Mouse (Mus musculus) midbrain, postnatal 0 days (tissue): ENCODE data around the gene Rfx5. TPM values are rescaled to one million over a fixed set of nuclear protein-coding genes. Genes with fewer than 3 reads are reported as not detected.
A peak's percentile ranks its signal among the peaks of the same experiment; 100 is the strongest.
"Not testable (repeated sequence)": the region's sequence is repeated elsewhere in the genome, so short reads cannot be mapped to it uniquely, and the experiment has no call there.

ENCODE experiments used
- ATAC-seq: fragments of 200-750 bp; cut with Nextera tagmentation; 2 replicates; pipeline ENCODE4 v1.8.0; 2017; ENCODE audit warnings: moderate number of reproducible peaks, mild to moderate bottlenecking, moderate TSS enrichment, moderate library complexity; ENCODE audit not compliant: low FRiP score
- DNase-seq: peaks from one replicate; pipeline ENCODE4 v3.0.0-alpha.2; 2015; ENCODE audit warnings: low spot score
- H3K27ac ChIP-seq: fragments of 300-500 bp; sonication (generic); 2 replicates; pipeline ENCODE4 v1.5.1; 2014; ENCODE audit warnings: low read depth, mild to moderate bottlenecking, low read length, mixed read lengths
- H3K27me3 ChIP-seq: fragments of 300-500 bp; sonication (generic); 2 replicates; pipeline ENCODE4 v1.6.1; 2014; ENCODE audit warnings: low read length, control low read depth, mixed read lengths; ENCODE audit not compliant: insufficient read depth
- H3K36me3 ChIP-seq: fragments of 300-500 bp; sonication (generic); 2 replicates; pipeline ENCODE4 v1.6.1; 2014; ENCODE audit warnings: low read length, control low read depth, mixed read lengths; ENCODE audit not compliant: insufficient read depth
- H3K4me1 ChIP-seq: fragments of 300-500 bp; sonication (generic); 2 replicates; pipeline ENCODE4 v1.6.1; 2014; ENCODE audit warnings: mild to moderate bottlenecking, control low read depth, antibody characterized with exemption, low read length, mixed read lengths; ENCODE audit not compliant: insufficient read depth
- H3K4me2 ChIP-seq: fragments of 300-500 bp; sonication (generic); 2 replicates; pipeline ENCODE4 v1.6.1; 2014; ENCODE audit warnings: low read depth, mild to moderate bottlenecking, low read length, mixed read lengths; ENCODE audit not compliant: poor library complexity, severe bottlenecking
- H3K4me3 ChIP-seq: fragments of 300-500 bp; sonication (generic); 2 replicates; pipeline ENCODE4 v1.5.1; 2014; ENCODE audit warnings: low read depth, mild to moderate bottlenecking, low read length, moderate library complexity
- H3K9ac ChIP-seq: fragments of 300-500 bp; sonication (generic); replicated peaks from 2 replicates; pipeline ENCODE4 v1.6.1; 2014; ENCODE audit warnings: mild to moderate bottlenecking, low read length, moderate library complexity, mixed read lengths; ENCODE audit not compliant: poor library complexity, severe bottlenecking
- H3K9me3 ChIP-seq: fragments of 300-500 bp; sonication (generic); 2 replicates; pipeline ENCODE4 v1.6.1; 2016; ENCODE audit warnings: low read length, control low read depth
- CTCF ChIP-seq: IDR thresholded peaks from 2 replicates; pipeline ENCODE4 v1.5.1; 2016; ENCODE audit warnings: antibody characterized with exemption, mild to moderate bottlenecking
- WGBS: fragments of 180-500 bp; shearing (Covaris S2); extraction: QIAGEN DNeasy Blood & Tissue Kit; methylation state at CpG from one replicate; pipeline ENCODE4 v1.1.7; 2014; 5-methylcytosine and 5-hydroxymethylcytosine counted together
- polyA plus RNA-seq: library from polyadenylated mRNA; unstranded; fragments of >200 nt; fragmentation: Nextera tagmentation; extraction: Ambion mirVana; gene quantifications from 2 replicates; pipeline ENCODE4 v1.2.1, GENCODE M21; 2015
- total RNA-seq: library from RNA; depleted of rRNA; stranded (reverse); fragments of >200 nt; gene quantifications from 2 replicates; pipeline ENCODE4 v1.2.3, GENCODE M21; 2014

Rfx5 gene
- total and polyA plus RNA-seq, 2 experiments from 2014 or later: 6.9 to 17.5 TPM

- WGBS: 85% methylated on average over 7 of the region's 7 CpGs
- H3K27me3 ChIP-seq: no peaks in the 10 kb centered on the region
- DNase-seq: no peak
- H3K36me3 ChIP-seq: no peaks in the 10 kb centered on the region
- H3K4me2 ChIP-seq: no peak overlapping the region
- H3K4me1 ChIP-seq: no peaks in the 10 kb centered on the region
- no peak for ATAC-seq
- no peaks in the 10 kb centered on the region for H3K9me3 ChIP-seq
- no peak overlapping the region for H3K9ac ChIP-seq
- no peak overlapping the region for H3K27ac ChIP-seq
- no peak overlapping the region for H3K4me3 ChIP-seq
- TF ChIP-seq CTCF: no peak
Measured at GRCm38 (mm10) chr3:94915903-94916741, 37.8 kb upstream of the Rfx5 start.

- Histone ChIP-seq H3K9ac (no peak overlapping the region), H3K4me2 (no peak overlapping the region), H3K4me1 (no peaks in the 10 kb centered on the region), H3K27me3 (no peaks in the 10 kb centered on the region), H3K9me3 (no peaks in the 10 kb centered on the region), H3K36me3 (no peaks in the 10 kb centered on the region), H3K4me3 (no peak overlapping the region), H3K27ac (no peak overlapping the region)
- no peak for ATAC-seq
- DNase-seq: no peak
- no peak for TF ChIP-seq CTCF
- 41% methylated on average over 14 of the region's 14 CpGs for WGBS
Measured at GRCm38 (mm10) chr3:94917816-94918361, 36.0 kb upstream of the Rfx5 start.

GRCm38 (mm10) chr3:94918845-94919244, 35.0 kb upstream of the Rfx5 start:
- Histone ChIP-seq H3K36me3 (no peaks in the 10 kb centered on the region), H3K27ac (no peak overlapping the region), H3K27me3 (no peaks in the 10 kb centered on the region), H3K9me3 (no peaks in the 10 kb centered on the region), H3K4me3 (no peak overlapping the region), H3K4me1 (no peaks in the 10 kb centered on the region), H3K4me2 (no peak overlapping the region), H3K9ac (no peak overlapping the region)
- ATAC-seq: no peak
- DNase-seq: no peak
- TF ChIP-seq CTCF: no peak
- 82% methylated on average over 4 of the region's 4 CpGs for WGBS

- Histone ChIP-seq H3K27ac (no peak overlapping the region), H3K4me1 (no peaks in the 10 kb centered on the region), H3K27me3 (no peaks in the 10 kb centered on the region), H3K9ac (no peak overlapping the region), H3K4me2 (no peak overlapping the region), H3K36me3 (no peaks in the 10 kb centered on the region), H3K9me3 (no peaks in the 10 kb centered on the region), H3K4me3 (no peak overlapping the region)
- no peak for ATAC-seq
- 43% methylated on average over 3 of the region's 3 CpGs for WGBS
- no peak for TF ChIP-seq CTCF
- DNase-seq: peak; percentile 30
Measured at GRCm38 (mm10) chr3:94921104-94921503, 32.8 kb upstream of the Rfx5 start.

DNA sequence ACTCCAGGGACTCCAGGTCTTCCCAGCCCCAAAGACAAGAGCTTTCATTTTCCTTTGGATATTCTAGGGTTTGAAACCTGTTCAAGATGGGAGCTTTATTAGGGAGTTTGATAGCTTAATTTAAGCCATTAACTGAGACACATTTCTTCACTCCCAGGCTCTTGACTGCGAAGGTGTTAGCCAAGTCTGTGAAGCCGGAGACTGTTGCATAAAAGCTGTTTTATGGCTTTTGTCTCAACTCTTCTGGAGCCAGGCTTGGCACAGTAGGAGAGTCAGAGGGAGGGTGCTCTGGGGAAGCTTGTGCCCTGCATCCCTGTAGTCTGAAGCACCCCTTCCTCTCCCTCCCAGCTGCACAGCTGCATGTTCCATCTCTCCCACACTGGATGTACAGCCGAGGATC, 31.5 kb upstream of the Rfx5 start:
- no peak for TF ChIP-seq CTCF
- Histone ChIP-seq H3K27me3 (no peaks in the 10 kb centered on the region), H3K27ac (no peak overlapping the region), H3K4me3 (no peak overlapping the region), H3K4me1 (no peaks in the 10 kb centered on the region), H3K9me3 (no peaks in the 10 kb centered on the region), H3K9ac (no peak overlapping the region), H3K36me3 (no peaks in the 10 kb centered on the region), H3K4me2 (no peak overlapping the region)
- 46% methylated on average over 3 of the region's 3 CpGs for WGBS
- DNase-seq (no peak), ATAC-seq (no peak)

- 76% methylated on average over 8 of the region's 8 CpGs for WGBS
- no peak overlapping the region for H3K4me3 ChIP-seq
- H3K36me3 ChIP-seq: no peaks in the 10 kb centered on the region
- no peaks in the 10 kb centered on the region for H3K27me3 ChIP-seq
- H3K4me1 ChIP-seq: no peaks in the 10 kb centered on the region
- no peak for TF ChIP-seq CTCF
- H3K9ac ChIP-seq: no peak overlapping the region
- no peak for DNase-seq
- H3K9me3 ChIP-seq: no peaks in the 10 kb centered on the region
- no peak overlapping the region for H3K27ac ChIP-seq
- H3K4me2 ChIP-seq: no peak overlapping the region
- ATAC-seq: no peak
Measured at GRCm38 (mm10) chr3:94924688-94925087, 29.2 kb upstream of the Rfx5 start.

DNA sequence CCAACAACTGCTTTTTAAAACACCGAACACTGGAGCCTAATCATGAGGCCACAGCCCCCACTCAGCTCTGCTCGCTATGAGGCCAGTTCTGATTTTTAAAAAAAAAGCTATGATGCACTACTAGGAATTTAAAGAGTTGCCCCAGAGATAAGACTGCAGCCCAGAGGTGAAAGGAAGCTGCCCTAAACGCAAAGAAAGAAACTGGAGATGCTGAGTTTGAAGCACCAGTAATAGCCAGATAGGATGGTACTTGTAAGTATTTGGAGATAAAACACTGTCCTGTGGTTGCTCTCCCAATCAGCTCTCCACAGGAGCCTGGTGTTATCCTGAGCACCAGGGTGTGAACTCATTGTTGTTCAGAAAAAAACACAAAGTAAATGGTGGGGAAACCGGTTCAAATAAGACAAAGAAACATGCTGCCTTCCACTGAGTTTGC, 27.6 kb upstream of the Rfx5 start:
- WGBS: 48% methylated on average over 4 of the region's 4 CpGs
- ATAC-seq, H3K27me3 ChIP-seq, DNase-seq, H3K4me2 ChIP-seq, H3K9ac ChIP-seq, H3K9me3 ChIP-seq, H3K4me3 ChIP-seq, H3K4me1 ChIP-seq, H3K36me3 ChIP-seq, H3K27ac ChIP-seq: not testable (repeated sequence)

DNA sequence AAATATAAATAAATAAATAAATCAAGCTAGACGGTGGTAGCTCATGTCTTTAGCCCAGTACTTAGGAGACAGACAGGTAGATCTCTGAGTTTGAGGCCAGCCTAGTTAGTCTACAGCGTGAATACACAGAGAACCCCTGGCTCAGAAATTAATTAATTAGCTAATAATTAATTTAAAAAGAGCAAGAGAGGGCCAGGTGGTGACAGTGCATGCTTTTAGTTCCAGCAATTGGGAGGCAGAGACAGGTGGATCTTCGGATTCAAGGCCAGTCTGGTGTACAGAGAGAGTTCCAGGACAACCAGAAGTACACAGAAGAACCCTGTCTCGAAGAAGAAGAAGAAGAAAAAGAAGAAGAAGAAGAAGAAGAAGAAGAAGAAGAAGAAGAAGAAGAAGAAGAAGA, 24.9 kb upstream of the Rfx5 start:
- WGBS: 95% methylated on average over 4 of the region's 4 CpGs
- H3K27ac ChIP-seq, ATAC-seq, H3K4me1 ChIP-seq, H3K27me3 ChIP-seq, H3K9ac ChIP-seq, H3K4me2 ChIP-seq, H3K4me3 ChIP-seq, H3K36me3 ChIP-seq, H3K9me3 ChIP-seq, DNase-seq: not testable (repeated sequence)
